Mouse (Mus musculus): Measurements from ENCODE around the gene Mphosph9. TPM values are rescaled to one million over a fixed set of nuclear protein-coding genes. Genes with fewer than 3 reads are reported as not detected.
"Not testable (repeated sequence)": the region's sequence is repeated elsewhere in the genome, so short reads cannot be mapped to it uniquely, and the experiment has no call there.

Mphosph9 gene
- polyA plus RNA-seq, 1 experiment from 2014 or later: 4.9 TPM

GRCm38 (mm10) chr5:124300132-124300531 lies 27.6 kb downstream of the Mphosph9 start:
- no peaks in the 10 kb centered on the region for H3K27me3 ChIP-seq
- no peak overlapping the region for H3K4me2 ChIP-seq
- no peak for ATAC-seq (ENCODE audit: insufficient read depth)
- WGBS (ENCODE audit: insufficient replicate concordance): 63% methylated on average over 4 of the region's 4 CpGs
- H3K4me1 ChIP-seq (replicated peaks): no peaks in the 10 kb centered on the region
- no peak overlapping the region for H3K4me3 ChIP-seq (replicated peaks)
- H3K9ac ChIP-seq: no peak overlapping the region
- H3K9me3 ChIP-seq (replicated peaks): no peaks in the 10 kb centered on the region
- H3K36me3 ChIP-seq (replicated peaks): peaks cover 47% of the 10 kb centered on the region
- H3K27ac ChIP-seq (replicated peaks): no peak overlapping the region

- not testable (repeated sequence) for H3K4me1 ChIP-seq (replicated peaks); H3K27ac ChIP-seq (replicated peaks); H3K9me3 ChIP-seq (replicated peaks); ATAC-seq (ENCODE audit: insufficient read depth); H3K9ac ChIP-seq; H3K4me2 ChIP-seq; H3K27me3 ChIP-seq; H3K4me3 ChIP-seq (replicated peaks)
- 49% methylated on average over 4 of the region's 4 CpGs for WGBS (ENCODE audit: insufficient replicate concordance)
- H3K36me3 ChIP-seq (replicated peaks): peaks cover 49% of the 10 kb centered on the region
Measured at GRCm38 (mm10) chr5:124299307-124299706, 28.5 kb downstream of the Mphosph9 start.

GRCm38 (mm10) chr5:124296475-124296874 lies 31.3 kb downstream of the Mphosph9 start:
- H3K9ac ChIP-seq: no peak overlapping the region
- no peak overlapping the region for H3K27ac ChIP-seq (replicated peaks)
- no peak for ATAC-seq (ENCODE audit: insufficient read depth)
- H3K4me2 ChIP-seq: no peak overlapping the region
- H3K27me3 ChIP-seq: no peaks in the 10 kb centered on the region
- WGBS (ENCODE audit: insufficient replicate concordance): 80% methylated on average over 4 of the region's 4 CpGs
- peaks cover 60% of the 10 kb centered on the region for H3K36me3 ChIP-seq (replicated peaks)
- H3K4me1 ChIP-seq (replicated peaks): no peaks in the 10 kb centered on the region
- H3K9me3 ChIP-seq (replicated peaks): no peaks in the 10 kb centered on the region
- H3K4me3 ChIP-seq (replicated peaks): no peak overlapping the region

- Histone ChIP-seq H3K27ac (replicated peaks) (no peak overlapping the region), H3K27me3 (no peaks in the 10 kb centered on the region), H3K4me2 (no peak overlapping the region), H3K4me1 (replicated peaks) (no peaks in the 10 kb centered on the region), H3K9ac (no peak overlapping the region), H3K36me3 (replicated peaks) (peaks cover 82% of the 10 kb centered on the region), H3K9me3 (replicated peaks) (no peaks in the 10 kb centered on the region), H3K4me3 (replicated peaks) (no peak overlapping the region)
- WGBS (ENCODE audit: insufficient replicate concordance): 87% methylated on average over 5 of the region's 5 CpGs
- no peak for ATAC-seq (ENCODE audit: insufficient read depth)
Measured at GRCm38 (mm10) chr5:124293967-124294366, 33.8 kb downstream of the Mphosph9 start.

- no peak for ATAC-seq (ENCODE audit: insufficient read depth)
- Histone ChIP-seq H3K27me3 (no peaks in the 10 kb centered on the region), H3K4me1 (replicated peaks) (no peaks in the 10 kb centered on the region), H3K27ac (replicated peaks) (no peak overlapping the region), H3K4me3 (replicated peaks) (no peak overlapping the region), H3K9ac (no peak overlapping the region), H3K36me3 (replicated peaks) (peaks cover 86% of the 10 kb centered on the region), H3K4me2 (no peak overlapping the region), H3K9me3 (replicated peaks) (peaks cover 5% of the 10 kb centered on the region; the same call in 1 of the 2 replicates)
- WGBS (ENCODE audit: insufficient replicate concordance): 83% methylated on average over 4 of the region's 4 CpGs
Measured at GRCm38 (mm10) chr5:124290216-124290615, 37.6 kb downstream of the Mphosph9 start.

- ATAC-seq (ENCODE audit: insufficient read depth): no peak
- H3K9me3 ChIP-seq (replicated peaks): peaks cover 5% of the 10 kb centered on the region; the same call in 1 of the 2 replicates
- WGBS (ENCODE audit: insufficient replicate concordance): 83% methylated on average over 6 of the region's 6 CpGs
- no peak overlapping the region for H3K27ac ChIP-seq (replicated peaks)
- no peaks in the 10 kb centered on the region for H3K4me1 ChIP-seq (replicated peaks)
- H3K9ac ChIP-seq: no peak overlapping the region
- no peaks in the 10 kb centered on the region for H3K27me3 ChIP-seq
- no peak overlapping the region for H3K4me2 ChIP-seq
- peaks cover 79% of the 10 kb centered on the region for H3K36me3 ChIP-seq (replicated peaks)
- H3K4me3 ChIP-seq (replicated peaks): no peak overlapping the region
Measured at GRCm38 (mm10) chr5:124287616-124288247, 40.0 kb downstream of the Mphosph9 start.

GRCm38 (mm10) chr5:124284330-124284729 lies 43.4 kb downstream of the Mphosph9 start:
- Histone ChIP-seq H3K9ac (no peak overlapping the region), H3K4me3 (replicated peaks) (no peak overlapping the region), H3K27ac (replicated peaks) (no peak overlapping the region), H3K4me2 (no peak overlapping the region), H3K4me1 (replicated peaks) (no peaks in the 10 kb centered on the region), H3K36me3 (replicated peaks) (peaks cover 72% of the 10 kb centered on the region), H3K27me3 (no peaks in the 10 kb centered on the region), H3K9me3 (replicated peaks) (peaks cover 5% of the 10 kb centered on the region; the same call in 1 of the 2 replicates)
- ATAC-seq (ENCODE audit: insufficient read depth): no peak
- 71% methylated on average over 3 of the region's 3 CpGs for WGBS (ENCODE audit: insufficient replicate concordance)

GRCm38 (mm10) chr5:124282854-124283253 lies 44.9 kb downstream of the Mphosph9 start:
- peaks cover 72% of the 10 kb centered on the region for H3K36me3 ChIP-seq (replicated peaks)
- 66% methylated on average over 2 of the region's 2 CpGs for WGBS (ENCODE audit: insufficient replicate concordance)
- H3K9me3 ChIP-seq (replicated peaks): peaks cover 4% of the 10 kb centered on the region; the same call in 1 of the 2 replicates
- H3K9ac ChIP-seq: no peak overlapping the region
- H3K4me2 ChIP-seq: no peak overlapping the region
- ATAC-seq (ENCODE audit: insufficient read depth): no peak
- no peaks in the 10 kb centered on the region for H3K27me3 ChIP-seq
- no peak overlapping the region for H3K27ac ChIP-seq (replicated peaks)
- H3K4me3 ChIP-seq (replicated peaks): no peak overlapping the region
- H3K4me1 ChIP-seq (replicated peaks): no peaks in the 10 kb centered on the region

- no peaks in the 10 kb centered on the region for H3K9me3 ChIP-seq (replicated peaks)
- H3K9ac ChIP-seq: no peak overlapping the region
- H3K4me3 ChIP-seq (replicated peaks): no peak overlapping the region
- H3K4me2 ChIP-seq: no peak overlapping the region
- H3K27ac ChIP-seq (replicated peaks): no peak overlapping the region
- WGBS (ENCODE audit: insufficient replicate concordance): 80% methylated on average over 5 of the region's 5 CpGs
- H3K27me3 ChIP-seq: no peaks in the 10 kb centered on the region
- ATAC-seq (ENCODE audit: insufficient read depth): no peak
- H3K36me3 ChIP-seq (replicated peaks): peaks cover 17% of the 10 kb centered on the region
- H3K4me1 ChIP-seq (replicated peaks): peaks cover 5% of the 10 kb centered on the region; the same call in 1 of the 2 replicates
Measured at GRCm38 (mm10) chr5:124270226-124270625, 57.5 kb downstream of the Mphosph9 start.

GRCm38 (mm10) chr5:124269661-124270060 lies 58.1 kb downstream of the Mphosph9 start:
- peaks cover 5% of the 10 kb centered on the region; the same call in 1 of the 2 replicates for H3K4me1 ChIP-seq (replicated peaks)
- no peak for ATAC-seq (ENCODE audit: insufficient read depth)
- 78% methylated on average over 11 of the region's 11 CpGs for WGBS (ENCODE audit: insufficient replicate concordance)
- H3K27ac ChIP-seq (replicated peaks): no peak overlapping the region
- H3K4me2 ChIP-seq: no peak overlapping the region
- no peak overlapping the region for H3K9ac ChIP-seq
- H3K4me3 ChIP-seq (replicated peaks): no peak overlapping the region
- peaks cover 17% of the 10 kb centered on the region for H3K36me3 ChIP-seq (replicated peaks)
- no peaks in the 10 kb centered on the region for H3K9me3 ChIP-seq (replicated peaks)
- no peaks in the 10 kb centered on the region for H3K27me3 ChIP-seq

GRCm38 (mm10) chr5:124267652-124268051 lies 60.1 kb downstream of the Mphosph9 start:
- H3K4me2 ChIP-seq: no peak overlapping the region
- WGBS (ENCODE audit: insufficient replicate concordance): 22% methylated on average over 6 of the region's 6 CpGs
- H3K4me1 ChIP-seq (replicated peaks): peaks cover 5% of the 10 kb centered on the region; the same call in 1 of the 2 replicates
- no peak overlapping the region for H3K4me3 ChIP-seq (replicated peaks)
- ATAC-seq (ENCODE audit: insufficient read depth): no peak
- H3K27me3 ChIP-seq: no peaks in the 10 kb centered on the region
- H3K9me3 ChIP-seq (replicated peaks): no peaks in the 10 kb centered on the region
- H3K36me3 ChIP-seq (replicated peaks): peaks cover 31% of the 10 kb centered on the region
- H3K9ac ChIP-seq: no peak overlapping the region
- no peak overlapping the region for H3K27ac ChIP-seq (replicated peaks)

- Histone ChIP-seq H3K36me3 (replicated peaks) (peaks cover 36% of the 10 kb centered on the region), H3K9me3 (replicated peaks) (no peaks in the 10 kb centered on the region), H3K4me3 (replicated peaks) (no peak overlapping the region), H3K4me1 (replicated peaks) (peaks cover 5% of the 10 kb centered on the region; the same call in 1 of the 2 replicates), H3K27ac (replicated peaks) (no peak overlapping the region), H3K4me2 (no peak overlapping the region), H3K27me3 (no peaks in the 10 kb centered on the region), H3K9ac (no peak overlapping the region)
- WGBS (ENCODE audit: insufficient replicate concordance): 25% methylated on average over 6 of the region's 6 CpGs
- ATAC-seq (ENCODE audit: insufficient read depth): no peak; the same call in 1 of the 2 replicates
Measured at GRCm38 (mm10) chr5:124266821-124267220, 61.0 kb downstream of the Mphosph9 start.
